Mouse (Mus musculus) left cerebral cortex, adult 6 months (tissue): Measurements from ENCODE around the gene Gm17334. TPM values are rescaled to one million over a fixed set of nuclear protein-coding genes. Genes with fewer than 3 reads are reported as not detected.

Source experiments
- long read RNA-seq, 2 experiments: library from polyadenylated mRNA; unstranded; transcript quantifications; one replicate each; pipeline ENCODE4 v2.0.0; 2019 to 2020
- polyA plus RNA-seq: library from polyadenylated mRNA; unstranded; fragments of <200 nt; fragmentation: Nextera tagmentation; gene quantifications from 2 replicates; pipeline ENCODE4 v1.2.3, GENCODE M21; 2021

Gm17334 gene
- polyA plus RNA-seq = 0.21 and 0.80 TPM in 2 replicates
- long read RNA-seq, experiment 1 = 0 reads
- long read RNA-seq, experiment 2 = 0 reads

GRCm38 (mm10) chr11:53773087-53773486 is at the start of gene Gm17334:
Gene Gm17334 (minus strand): TSS chr11:53773187.

DNA sequence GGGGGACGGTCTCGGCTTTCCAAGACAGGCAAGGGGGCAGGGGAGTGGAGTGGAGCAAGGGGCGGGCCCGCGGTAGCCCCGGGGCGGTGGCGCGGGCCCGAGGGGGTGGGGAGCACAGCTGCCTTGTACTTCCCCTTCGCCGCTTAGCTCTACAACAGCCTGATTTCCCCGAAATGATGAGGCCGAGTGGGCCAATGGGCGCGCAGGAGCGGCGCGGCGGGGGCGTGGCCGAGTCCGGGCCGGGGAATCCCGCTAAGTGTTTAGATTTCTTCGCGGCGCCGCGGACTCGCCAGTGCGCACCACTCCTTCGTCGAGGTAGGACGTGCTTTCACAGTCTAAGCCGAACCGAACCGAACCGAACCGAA is 3.2 kb downstream of the Gm17334 start, which contains the start of gene Irf1:
Gene Irf1 (plus strand): TSS at position 255 of the 365 bp plus-strand sequence.

Other genes with a start within 250 kb of the Gm17334 start
- 119 and 137 TPM in 2 replicates for gene Kif3a, start 205.8 kb downstream of the Gm17334 start, polyA plus RNA-seq
- gene Il4, start 154.5 kb downstream of the Gm17334 start, polyA plus RNA-seq = 0.58 TPM in 1 of 2 replicates, not detected in the other
- gene Il13, start 138.5 kb downstream of the Gm17334 start, polyA plus RNA-seq = not detected in 2 replicates
- 4.7 and 6.5 TPM in 2 replicates for gene Rad50, start 65.9 kb downstream of the Gm17334 start, polyA plus RNA-seq
- gene Il5, start 52.4 kb downstream of the Gm17334 start, polyA plus RNA-seq = not detected in 2 replicates
- 6.1 and 7.3 TPM in 2 replicates for gene Irf1, start 3.2 kb downstream of the Gm17334 start, polyA plus RNA-seq
- gene Gm12216, start 86.1 kb upstream of the Gm17334 start, polyA plus RNA-seq = 1.5 and 2.1 TPM in 2 replicates
- 2.8 and 3.7 TPM in 2 replicates for gene Slc22a5, start 118.5 kb upstream of the Gm17334 start, polyA plus RNA-seq
- gene Slc22a21, start 207.1 kb upstream of the Gm17334 start, polyA plus RNA-seq = 0.54 and 0.65 TPM in 2 replicates